Mouse (Mus musculus) forebrain, embryonic 12.5 days (tissue): ENCODE measurements around the gene Sirt6. TPM values are rescaled to one million over a fixed set of nuclear protein-coding genes. Genes with fewer than 3 reads are reported as not detected.
"Not testable (repeated sequence)": the region's sequence is repeated elsewhere in the genome, so short reads cannot be mapped to it uniquely, and the experiment has no call there.

Source experiments
- ATAC-seq: fragments of 200-750 bp; cut with Nextera tagmentation; 2 replicates; pipeline ENCODE4 v1.8.0; 2017; ENCODE audit warnings: moderate TSS enrichment; ENCODE audit not compliant: low FRiP score
- H3K27ac ChIP-seq: fragments of 300-500 bp; sonication (generic); 2 replicates; pipeline ENCODE4 v1.5.1; 2016; ENCODE audit warnings: mild to moderate bottlenecking
- H3K27me3 ChIP-seq: fragments of 300-500 bp; sonication (generic); 2 replicates; pipeline ENCODE4 v1.6.1; 2016; ENCODE audit warnings: mild to moderate bottlenecking
- H3K36me3 ChIP-seq: fragments of 300-500 bp; sonication (generic); replicated peaks from 2 replicates; pipeline ENCODE4 v1.6.1; 2016; ENCODE audit warnings: mild to moderate bottlenecking
- H3K4me1 ChIP-seq: fragments of 300-500 bp; sonication (generic); 2 replicates; pipeline ENCODE4 v1.6.1; 2016
- H3K4me2 ChIP-seq: fragments of 300-500 bp; sonication (generic); 2 replicates; pipeline ENCODE4 v1.6.1; 2016; ENCODE audit warnings: mild to moderate bottlenecking, moderate library complexity
- H3K4me3 ChIP-seq: fragments of 300-500 bp; sonication (generic); replicated peaks from 2 replicates; pipeline ENCODE4 v1.5.1; 2016; ENCODE audit warnings: mild to moderate bottlenecking
- H3K9ac ChIP-seq: fragments of 300-500 bp; sonication (generic); 2 replicates; pipeline ENCODE4 v1.6.1; 2016; ENCODE audit warnings: mild to moderate bottlenecking
- H3K9me3 ChIP-seq: fragments of 300-500 bp; sonication (generic); 2 replicates; pipeline ENCODE4 v1.6.1; 2016
- WGBS: fragments of 180-500 bp; shearing (Covaris S2); methylation state at CpG from one replicate; pipeline ENCODE4 v1.1.7; 2016; 5-methylcytosine and 5-hydroxymethylcytosine counted together
- polyA plus RNA-seq: library from polyadenylated mRNA; unstranded; fragments of >200 nt; fragmentation: Nextera tagmentation; extraction: Ambion mirVana; gene quantifications from 2 replicates; pipeline ENCODE4 v1.2.1, GENCODE M21; 2016

Sirt6 gene
- polyA plus RNA-seq, 1 experiment from 2014 or later: 50.7 TPM

- Histone ChIP-seq H3K4me1 (peaks cover 32% of the 10 kb centered on the region), H3K9me3 (no peaks in the 10 kb centered on the region), H3K4me3 (peak overlapping the region; percentile 67), H3K9ac (peak overlapping the region; percentile 90), H3K36me3 (no peaks in the 10 kb centered on the region), H3K4me2 (peak overlapping the region; percentile 93), H3K27me3 (peaks cover 4% of the 10 kb centered on the region; the same call in 1 of the 2 replicates), H3K27ac (no peak overlapping the region)
- 77% methylated on average over 8 of the region's 8 CpGs for WGBS
- ATAC-seq: no peak
These were observed 14.5 kb upstream of the Sirt6 start for GRCm38 (mm10) chr10:81641978-81642647.

- ATAC-seq: no peak
- no peak overlapping the region for H3K4me2 ChIP-seq
- WGBS: 92% methylated on average over 2 of the region's 2 CpGs
- no peaks in the 10 kb centered on the region for H3K9me3 ChIP-seq
- H3K36me3 ChIP-seq: no peaks in the 10 kb centered on the region
- H3K4me3 ChIP-seq: no peak overlapping the region
- H3K27ac ChIP-seq: no peak overlapping the region
- H3K9ac ChIP-seq: 0 out of 2 replicates have a peak overlapping the region, but pooled peaks have one; percentile 2
- H3K27me3 ChIP-seq: 0 out of 2 replicates have a peak, but pooled peaks cover 4% of the 10 kb centered on the region
- H3K4me1 ChIP-seq: peaks cover 32% of the 10 kb centered on the region
These were observed 14.0 kb upstream of the Sirt6 start for GRCm38 (mm10) chr10:81641566-81641965.

- H3K4me3 ChIP-seq, H3K9ac ChIP-seq, ATAC-seq, H3K27ac ChIP-seq, H3K36me3 ChIP-seq, H3K4me2 ChIP-seq, H3K9me3 ChIP-seq, H3K27me3 ChIP-seq: not testable (repeated sequence)
- WGBS: 46% methylated on average over 4 of the region's 4 CpGs
- H3K4me1 ChIP-seq: peaks cover 32% of the 10 kb centered on the region
These were observed 13.2 kb upstream of the Sirt6 start for GRCm38 (mm10) chr10:81640825-81641224.

- Histone ChIP-seq H3K27ac (no peak overlapping the region), H3K9ac (no peak overlapping the region), H3K4me3 (no peak overlapping the region), H3K4me2 (no peak overlapping the region), H3K36me3 (no peaks in the 10 kb centered on the region), H3K9me3 (no peaks in the 10 kb centered on the region), H3K4me1 (peaks cover 33% of the 10 kb centered on the region), H3K27me3 (peaks cover 14% of the 10 kb centered on the region; the same call in 1 of the 2 replicates)
- WGBS: 75% methylated on average over 6 of the region's 6 CpGs
- ATAC-seq: no peak
These were observed 10.5 kb upstream of the Sirt6 start for GRCm38 (mm10) chr10:81638101-81638500.

- Histone ChIP-seq H3K36me3 (no peaks in the 10 kb centered on the region), H3K4me3 (no peak overlapping the region), H3K27me3 (peaks cover 14% of the 10 kb centered on the region; the same call in 1 of the 2 replicates), H3K4me2 (no peak overlapping the region), H3K27ac (no peak overlapping the region), H3K9ac (no peak overlapping the region), H3K9me3 (no peaks in the 10 kb centered on the region), H3K4me1 (peaks cover 18% of the 10 kb centered on the region)
- 26% methylated on average over 8 of the region's 8 CpGs for WGBS
- no peak for ATAC-seq
These were observed 8.7 kb upstream of the Sirt6 start for GRCm38 (mm10) chr10:81636338-81636737.

GRCm38 (mm10) chr10:81633253-81634099 lies 5.9 kb upstream of the Sirt6 start:
- H3K9ac ChIP-seq: peak overlapping the region; percentile 50
- peak overlapping the region; percentile 69 for H3K4me2 ChIP-seq
- H3K4me3 ChIP-seq: peak overlapping the region; percentile 42
- no peaks in the 10 kb centered on the region for H3K36me3 ChIP-seq
- ATAC-seq: peak; percentile 93
- WGBS: 4% methylated on average over 36 of the region's 37 CpGs
- H3K9me3 ChIP-seq: no peaks in the 10 kb centered on the region
- peaks cover 19% of the 10 kb centered on the region; the same call in 1 of the 2 replicates for H3K27me3 ChIP-seq
- H3K27ac ChIP-seq: peak overlapping the region; percentile 15
- peaks cover 13% of the 10 kb centered on the region for H3K4me1 ChIP-seq

- Histone ChIP-seq H3K9ac (peak within 1 kb of the TSS; percentile 68), H3K9me3 (no peaks in the 10 kb centered on the region), H3K27ac (peak within 1 kb of the TSS; percentile 85), H3K4me3 (peak within 1 kb of the TSS; percentile 61), H3K27me3 (peaks cover 5% of the 10 kb centered on the region; the same call in 1 of the 2 replicates), H3K36me3 (peaks cover 27% of the 10 kb centered on the region), H3K4me2 (peak within 1 kb of the TSS; percentile 77), H3K4me1 (peaks cover 25% of the 10 kb centered on the region)
- WGBS: 86% methylated on average over 16 of the region's 16 CpGs
- no peak for ATAC-seq
These were observed 793 bp upstream of the Sirt6 start, which contains the start of gene Ankrd24 for GRCm38 (mm10) chr10:81628390-81628789. Gene Ankrd24 (plus strand): TSS chr10:81628540.

GRCm38 (mm10) chr10:81627836-81628220 lies 231 bp upstream of the Sirt6 start:
- H3K9me3 ChIP-seq: no peaks in the 10 kb centered on the region
- peaks cover 20% of the 10 kb centered on the region for H3K4me1 ChIP-seq
- peak overlapping the region; percentile 61 for H3K4me3 ChIP-seq
- H3K27ac ChIP-seq: peak overlapping the region; percentile 85
- H3K27me3 ChIP-seq: peaks cover 5% of the 10 kb centered on the region; the same call in 1 of the 2 replicates
- WGBS: 61% methylated on average over 7 of the region's 7 CpGs
- H3K4me2 ChIP-seq: peak overlapping the region; percentile 77
- peaks cover 31% of the 10 kb centered on the region for H3K36me3 ChIP-seq
- peak; percentile 36; the same call in 1 of the 2 replicates for ATAC-seq
- peak overlapping the region; percentile 68 for H3K9ac ChIP-seq

GRCm38 (mm10) chr10:81626101-81626993 lies 1.2 kb downstream of the Sirt6 start:
- Histone ChIP-seq H3K9me3 (no peaks in the 10 kb centered on the region), H3K4me1 (peaks cover 20% of the 10 kb centered on the region), H3K36me3 (peaks cover 44% of the 10 kb centered on the region), H3K27me3 (peaks cover 5% of the 10 kb centered on the region; the same call in 1 of the 2 replicates), H3K9ac (peak overlapping the region; percentile 68), H3K4me3 (peak overlapping the region; percentile 61), H3K4me2 (peak overlapping the region; percentile 77), H3K27ac (peak overlapping the region; percentile 85; the same call in 1 of the 2 replicates)
- 90% methylated on average over 22 of the region's 22 CpGs for WGBS
- peak; percentile 12; the same call in 1 of the 2 replicates for ATAC-seq

- H3K9me3 ChIP-seq: no peaks in the 10 kb centered on the region; the same call in 1 of the 2 replicates
- H3K4me2 ChIP-seq: no peak overlapping the region
- peaks cover 53% of the 10 kb centered on the region for H3K36me3 ChIP-seq
- ATAC-seq: no peak
- H3K27ac ChIP-seq: no peak overlapping the region
- peaks cover 20% of the 10 kb centered on the region for H3K4me1 ChIP-seq
- no peaks in the 10 kb centered on the region for H3K27me3 ChIP-seq
- whole genome bisulfite sequencing: 57% methylated on average over 8 of the region's 8 CpGs
- H3K9ac ChIP-seq: no peak overlapping the region
- no peak overlapping the region for H3K4me3 ChIP-seq
These were observed 4.2 kb downstream of the Sirt6 start for GRCm38 (mm10) chr10:81623441-81623840.

GRCm38 (mm10) chr10:81620786-81621185 lies 6.8 kb downstream of the Sirt6 start:
- WGBS: 61% methylated on average over 9 of the region's 9 CpGs
- Histone ChIP-seq H3K27ac (no peak overlapping the region), H3K9me3 (no peaks in the 10 kb centered on the region; the same call in 1 of the 2 replicates), H3K4me3 (no peak overlapping the region), H3K9ac (no peak overlapping the region), H3K4me2 (no peak overlapping the region), H3K4me1 (0 out of 2 replicates have a peak, but pooled peaks cover under 1% of the 10 kb centered on the region), H3K36me3 (peaks cover 50% of the 10 kb centered on the region), H3K27me3 (no peaks in the 10 kb centered on the region)
- ATAC-seq: no peak
